Mouse (Mus musculus) forebrain, embryonic 13.5 days (tissue): Measurements from ENCODE around the gene Arhgef19. TPM values are rescaled to one million over a fixed set of nuclear protein-coding genes. Genes with fewer than 3 reads are reported as not detected.
A peak's percentile ranks its signal among the peaks of the same experiment; 100 is the strongest.

ENCODE experiments used
- ATAC-seq: fragments of 200-750 bp; cut with Nextera tagmentation; 2 replicates; pipeline ENCODE4 v1.8.0; 2017
- H3K27ac ChIP-seq: fragments of 300-500 bp; sonication (generic); 2 replicates; pipeline ENCODE4 v1.5.1; 2015; ENCODE audit warnings: inconsistent platforms, mild to moderate bottlenecking, moderate library complexity
- H3K27me3 ChIP-seq: fragments of 300-500 bp; sonication (generic); 2 replicates; pipeline ENCODE4 v1.6.1; 2015; ENCODE audit warnings: mild to moderate bottlenecking, inconsistent platforms
- H3K36me3 ChIP-seq: fragments of 300-500 bp; sonication (generic); 2 replicates; pipeline ENCODE4 v1.6.1; 2015; ENCODE audit warnings: mild to moderate bottlenecking, inconsistent platforms; ENCODE audit not compliant: poor library complexity, severe bottlenecking
- H3K4me1 ChIP-seq: fragments of 300-500 bp; sonication (generic); 2 replicates; pipeline ENCODE4 v1.6.1; 2015; ENCODE audit warnings: inconsistent platforms
- H3K4me2 ChIP-seq: fragments of 300-500 bp; sonication (generic); 2 replicates; pipeline ENCODE4 v1.6.1; 2015; ENCODE audit warnings: inconsistent platforms, mild to moderate bottlenecking, moderate library complexity
- H3K4me3 ChIP-seq: fragments of 300-500 bp; sonication (generic); 2 replicates; pipeline ENCODE4 v1.5.1; 2015; ENCODE audit warnings: mild to moderate bottlenecking, inconsistent platforms
- H3K9ac ChIP-seq: fragments of 300-500 bp; sonication (generic); 2 replicates; pipeline ENCODE4 v1.6.1; 2015; ENCODE audit warnings: mild to moderate bottlenecking, inconsistent platforms
- H3K9me3 ChIP-seq: fragments of 300-500 bp; sonication (generic); replicated peaks from 2 replicates; pipeline ENCODE4 v1.6.1; 2016; ENCODE audit warnings: inconsistent platforms
- WGBS: fragments of 180-500 bp; shearing (Covaris S2); methylation state at CpG from one replicate; pipeline ENCODE4 v1.1.7; 2015; 5-methylcytosine and 5-hydroxymethylcytosine counted together
- polyA plus RNA-seq: library from polyadenylated mRNA; unstranded; fragments of >200 nt; fragmentation: Nextera tagmentation; extraction: Ambion mirVana; gene quantifications from 2 replicates; pipeline ENCODE4 v1.2.1, GENCODE M21; 2015

The Arhgef19 gene
- polyA plus RNA-seq, 1 experiment from 2014 or later: 1.2 TPM

DNA sequence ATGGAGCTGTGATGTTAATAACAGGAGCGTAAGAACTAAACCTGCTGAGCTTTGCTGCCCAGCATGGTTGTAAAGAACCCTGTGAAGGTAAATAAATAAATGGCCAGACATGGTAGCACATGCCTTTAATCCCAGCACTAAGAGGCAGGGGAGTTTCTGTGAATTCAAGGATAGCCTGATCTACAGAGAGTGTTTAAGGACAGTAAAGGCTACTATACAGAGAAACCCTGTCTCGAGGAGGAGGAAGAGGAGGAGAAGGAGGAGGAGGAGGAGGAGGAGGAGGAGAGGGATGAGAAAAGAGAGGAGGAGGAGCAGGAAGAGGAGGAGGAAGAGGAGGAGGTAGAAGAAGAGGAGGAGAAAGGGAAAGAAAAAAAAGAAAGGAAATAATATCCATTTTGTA lies 26.0 kb upstream of the Arhgef19 start:
- H3K9ac ChIP-seq: peak overlapping the region; percentile 71; the same call in 1 of the 2 replicates
- no peaks in the 10 kb centered on the region for H3K36me3 ChIP-seq
- no peaks in the 10 kb centered on the region for H3K27me3 ChIP-seq
- H3K9me3 ChIP-seq: no peaks in the 10 kb centered on the region
- H3K4me1 ChIP-seq: peaks cover 16% of the 10 kb centered on the region
- WGBS: 26% methylated on average over 2 of the region's 2 CpGs
- ATAC-seq: peak; percentile 23; the same call in 1 of the 2 replicates
- peak overlapping the region; percentile 55 for H3K27ac ChIP-seq
- peak overlapping the region; percentile 75 for H3K4me2 ChIP-seq
- peak overlapping the region; percentile 58 for H3K4me3 ChIP-seq

DNA sequence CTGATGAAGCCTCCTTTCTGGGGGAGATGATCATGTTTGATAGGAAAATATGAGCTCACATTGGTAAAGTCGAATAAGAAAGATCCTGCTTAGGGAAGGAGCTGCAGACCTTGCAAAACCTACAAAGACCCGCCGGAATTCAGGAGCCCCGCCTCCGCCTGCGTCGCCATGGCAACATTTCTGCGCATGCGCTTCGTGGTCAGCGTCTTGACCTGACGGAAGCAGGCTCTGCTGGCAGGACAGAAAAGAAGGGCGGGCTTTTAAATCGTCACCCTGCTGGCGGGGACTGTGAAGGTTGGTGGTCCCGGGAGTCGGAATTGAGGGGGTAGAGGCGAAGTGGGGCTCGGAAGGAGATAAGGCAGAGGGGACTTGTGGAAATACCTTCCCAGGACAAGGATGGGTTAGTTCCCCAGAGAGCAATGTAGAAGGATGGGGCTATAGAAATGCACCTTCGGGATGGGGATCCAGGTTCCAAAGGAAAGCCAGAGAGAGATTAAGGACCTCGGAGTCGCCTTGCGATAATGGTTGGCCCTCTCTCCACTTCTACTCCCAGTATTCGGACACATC lies 25.4 kb upstream of the Arhgef19 start, which contains the start of gene Rsg1:
Gene Rsg1, plus strand, starts transcription at position 187 of the 567 bp plus-strand sequence.
- peak; percentile 88 for ATAC-seq
- H3K36me3 ChIP-seq: no peaks in the 10 kb centered on the region
- peak within 1 kb of the TSS; percentile 71 for H3K9ac ChIP-seq
- H3K9me3 ChIP-seq: no peaks in the 10 kb centered on the region
- H3K4me1 ChIP-seq: peaks cover 16% of the 10 kb centered on the region
- H3K4me3 ChIP-seq: peak within 1 kb of the TSS; percentile 58
- no peaks in the 10 kb centered on the region for H3K27me3 ChIP-seq
- H3K4me2 ChIP-seq: peak within 1 kb of the TSS; percentile 75
- WGBS: under 1% methylated on average over 24 of the region's 24 CpGs
- H3K27ac ChIP-seq: peak within 1 kb of the TSS; percentile 55

DNA sequence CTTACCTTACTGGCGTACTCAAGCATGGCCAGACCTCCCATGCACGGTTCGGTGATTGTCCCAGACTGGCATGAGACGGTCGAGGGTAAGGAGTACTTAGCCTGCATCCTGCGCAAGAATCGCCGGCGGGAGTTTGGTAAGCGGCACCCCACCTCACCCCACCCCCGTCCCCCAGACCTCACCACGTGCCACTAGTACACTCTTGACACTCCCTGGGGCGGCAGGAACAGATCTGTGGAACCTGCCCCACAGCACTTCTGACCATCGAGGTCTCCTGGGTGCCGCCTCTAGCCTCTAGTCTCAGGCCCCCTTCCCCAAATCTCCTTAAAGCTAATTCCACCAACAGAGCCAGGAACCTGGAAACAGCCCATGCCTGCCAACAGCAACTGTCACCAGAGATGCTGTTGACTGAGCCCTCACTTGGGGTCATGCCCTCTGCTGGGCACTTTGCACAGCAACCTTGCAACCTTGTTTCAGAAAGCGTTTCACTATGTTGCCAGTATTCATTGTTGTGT lies 24.9 kb upstream of the Arhgef19 start:
- Histone ChIP-seq H3K9ac (peak overlapping the region; percentile 71), H3K4me2 (peak overlapping the region; percentile 75), H3K4me3 (peak overlapping the region; percentile 58), H3K4me1 (peaks cover 16% of the 10 kb centered on the region), H3K36me3 (no peaks in the 10 kb centered on the region), H3K9me3 (no peaks in the 10 kb centered on the region), H3K27me3 (no peaks in the 10 kb centered on the region), H3K27ac (no peak overlapping the region)
- ATAC-seq: peak; percentile 60
- whole genome bisulfite sequencing: 1% methylated on average over 16 of the region's 16 CpGs

DNA sequence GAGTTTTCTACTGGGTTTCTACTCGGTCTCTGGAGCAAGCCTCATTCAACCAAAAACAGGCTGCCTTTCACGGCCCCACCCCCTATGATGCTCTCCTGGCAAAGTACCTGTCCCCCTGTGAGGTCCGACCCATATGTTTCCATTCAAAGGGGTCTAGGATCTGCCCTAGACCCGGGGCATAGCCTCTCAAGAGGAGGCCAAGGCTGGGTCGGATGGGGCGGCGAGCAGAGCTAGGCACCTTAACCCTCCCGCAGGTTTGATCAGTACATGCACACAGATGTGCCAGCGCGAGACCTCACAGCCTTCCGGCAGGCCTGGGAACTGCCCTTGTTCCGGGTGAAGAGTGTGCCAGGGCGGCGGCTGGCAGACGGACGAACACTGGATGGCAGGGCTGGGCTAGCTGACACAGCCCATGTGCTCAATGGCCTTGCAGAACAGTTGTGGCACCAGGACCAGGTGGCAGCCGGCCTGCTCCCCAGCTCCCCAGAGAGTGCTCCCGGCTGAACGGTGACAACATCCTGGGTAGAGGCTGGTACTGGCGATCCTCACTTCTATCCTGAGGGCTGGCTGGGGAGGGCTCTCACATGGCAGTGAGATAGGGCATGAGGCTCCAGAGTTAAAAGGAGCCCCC lies 19.6 kb upstream of the Arhgef19 start:
- no peak overlapping the region for H3K4me2 ChIP-seq
- no peak overlapping the region for H3K27ac ChIP-seq
- H3K4me3 ChIP-seq: no peak overlapping the region
- whole genome bisulfite sequencing: 92% methylated on average over 20 of the region's 20 CpGs
- peaks cover 12% of the 10 kb centered on the region for H3K36me3 ChIP-seq
- peaks cover 2% of the 10 kb centered on the region for H3K4me1 ChIP-seq
- H3K27me3 ChIP-seq: no peaks in the 10 kb centered on the region
- no peaks in the 10 kb centered on the region for H3K9me3 ChIP-seq
- ATAC-seq: no peak
- H3K9ac ChIP-seq: no peak overlapping the region

DNA sequence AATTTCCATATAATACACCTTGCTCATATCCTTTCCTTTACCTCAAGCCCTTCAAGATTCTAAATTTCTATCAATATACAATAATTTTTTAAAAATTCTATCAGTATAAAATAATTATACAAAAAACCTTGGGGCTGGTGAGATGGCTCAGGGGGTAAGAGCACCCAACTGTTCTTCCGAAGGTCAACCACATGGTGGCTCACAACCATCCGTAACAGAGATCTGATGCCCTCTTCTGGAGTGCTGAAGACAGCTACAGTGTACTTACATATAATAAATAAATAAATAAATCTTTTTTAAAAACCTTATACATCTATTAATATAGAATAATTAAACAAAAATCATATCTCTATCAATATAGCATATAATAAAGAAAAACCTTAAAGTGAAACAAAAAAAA lies 17.5 kb upstream of the Arhgef19 start:
- no peaks in the 10 kb centered on the region for H3K27me3 ChIP-seq
- H3K9me3 ChIP-seq: no peaks in the 10 kb centered on the region
- no peak overlapping the region for H3K27ac ChIP-seq
- ATAC-seq: no peak
- no peak overlapping the region for H3K9ac ChIP-seq
- no peaks in the 10 kb centered on the region for H3K4me1 ChIP-seq
- H3K36me3 ChIP-seq: peaks cover 12% of the 10 kb centered on the region
- WGBS: 87% methylated on average over 2 of the region's 2 CpGs
- no peak overlapping the region for H3K4me2 ChIP-seq
- H3K4me3 ChIP-seq: no peak overlapping the region

DNA sequence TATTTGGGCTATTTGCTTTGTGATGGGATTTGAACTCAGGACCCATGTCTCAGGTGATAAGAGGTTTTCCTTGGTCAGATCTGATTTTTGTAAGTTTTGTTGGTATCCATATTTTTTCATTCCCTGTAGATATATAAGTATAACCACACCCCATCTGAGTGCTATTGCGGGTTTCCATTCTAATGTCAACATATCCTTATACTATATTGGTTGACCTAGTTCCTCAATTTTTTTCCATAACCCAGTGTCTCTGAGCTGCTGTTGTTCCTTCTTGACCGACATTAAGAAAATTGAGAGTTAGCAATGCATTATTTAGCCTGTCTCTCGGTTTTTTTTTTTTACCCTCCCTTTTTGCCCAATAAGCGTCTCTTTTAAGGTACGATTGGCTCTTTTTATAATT lies 16.5 kb upstream of the Arhgef19 start:
- ATAC-seq: no peak

DNA sequence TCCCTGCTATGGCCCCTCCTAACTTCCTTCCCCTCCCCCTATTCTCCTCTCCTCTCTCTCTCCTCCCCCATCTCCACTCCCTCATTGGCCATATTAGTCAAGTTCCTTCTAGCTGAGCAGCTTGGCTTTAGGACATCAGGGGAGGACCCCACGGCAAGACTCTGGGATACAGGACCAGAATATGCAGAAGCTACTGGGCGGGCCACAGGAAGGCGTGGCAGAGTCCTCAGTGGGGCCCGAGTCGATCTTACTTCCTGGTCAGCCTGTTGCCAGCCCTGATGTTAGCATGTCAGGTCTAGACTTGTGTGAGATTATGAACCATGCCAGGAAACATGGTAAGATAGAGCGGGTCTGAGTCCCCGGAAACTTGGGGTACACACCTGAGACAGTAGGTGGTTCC lies 10.6 kb upstream of the Arhgef19 start:
- Histone ChIP-seq H3K9me3 (no peaks in the 10 kb centered on the region), H3K27me3 (no peaks in the 10 kb centered on the region), H3K36me3 (no peaks in the 10 kb centered on the region), H3K9ac (no peak overlapping the region), H3K4me2 (no peak overlapping the region), H3K4me3 (no peak overlapping the region), H3K4me1 (no peaks in the 10 kb centered on the region), H3K27ac (no peak overlapping the region)
- no peak for ATAC-seq
- 90% methylated on average over 7 of the region's 7 CpGs for whole genome bisulfite sequencing

More for the DNA sequence above, 16.5 kb upstream of the Arhgef19 start:
- Histone ChIP-seq H3K36me3 (peaks cover 12% of the 10 kb centered on the region), H3K27ac (no peak overlapping the region), H3K27me3 (no peaks in the 10 kb centered on the region), H3K4me3 (no peak overlapping the region), H3K9ac (no peak overlapping the region), H3K9me3 (no peaks in the 10 kb centered on the region), H3K4me1 (no peaks in the 10 kb centered on the region), H3K4me2 (no peak overlapping the region)
- WGBS: 92% methylated on average over 5 of the region's 5 CpGs

DNA sequence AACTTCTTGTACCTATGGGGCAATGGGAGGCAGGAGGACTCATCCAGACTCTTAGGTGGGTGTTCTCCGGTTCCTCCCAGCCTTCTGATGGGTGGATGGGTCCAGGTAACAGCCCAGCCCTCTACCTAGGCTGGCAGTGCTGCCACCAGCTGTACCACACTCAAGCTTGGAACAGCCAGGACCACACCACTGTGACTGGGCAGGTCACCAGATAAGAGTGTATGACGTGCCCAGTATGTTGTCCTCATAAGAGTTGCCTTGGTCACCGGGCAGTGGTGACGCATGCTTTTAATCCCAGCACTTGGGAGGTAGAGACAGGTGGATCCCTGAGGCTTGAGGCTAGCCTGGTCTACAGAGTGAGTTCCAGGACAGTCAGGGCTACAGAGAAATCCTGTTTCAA lies 6.1 kb upstream of the Arhgef19 start:
- Histone ChIP-seq H3K27me3 (peaks cover 20% of the 10 kb centered on the region), H3K36me3 (no peaks in the 10 kb centered on the region), H3K4me3 (no peak overlapping the region), H3K4me1 (no peaks in the 10 kb centered on the region), H3K9ac (no peak overlapping the region), H3K4me2 (no peak overlapping the region), H3K27ac (no peak overlapping the region), H3K9me3 (no peaks in the 10 kb centered on the region)
- no peak for ATAC-seq
- WGBS: 91% methylated on average over 4 of the region's 4 CpGs

DNA sequence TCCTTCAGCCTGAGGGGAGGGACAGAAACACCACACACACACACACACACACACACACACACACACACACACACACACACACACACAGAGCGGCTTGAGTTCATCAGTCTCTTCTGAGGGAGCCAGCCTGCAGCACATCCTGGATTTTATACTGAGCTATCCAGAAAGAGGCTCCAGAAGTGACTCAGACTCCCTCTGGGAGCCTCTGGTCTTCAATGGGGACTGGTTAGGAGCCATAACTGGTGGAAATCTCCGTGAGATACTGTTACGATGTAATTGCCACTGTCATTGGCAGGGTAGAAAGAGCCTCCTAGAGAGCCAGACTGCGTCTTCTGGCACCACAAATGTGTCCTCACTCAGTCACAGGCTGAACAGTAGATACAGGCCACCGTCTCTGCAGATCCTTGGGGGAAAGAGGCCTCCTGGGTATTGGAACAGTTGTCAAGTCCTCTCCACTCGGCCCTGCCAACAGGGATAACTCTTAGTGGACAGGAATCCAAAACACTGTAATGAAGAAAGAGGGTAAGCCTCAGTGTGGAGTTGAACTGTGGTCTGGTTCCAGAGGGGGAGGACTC lies 3.7 kb upstream of the Arhgef19 start:
- Histone ChIP-seq H3K9me3 (no peaks in the 10 kb centered on the region), H3K27ac (no peak overlapping the region), H3K4me3 (no peak overlapping the region), H3K4me2 (no peak overlapping the region), H3K9ac (no peak overlapping the region), H3K27me3 (peaks cover 45% of the 10 kb centered on the region), H3K4me1 (peaks cover 19% of the 10 kb centered on the region), H3K36me3 (no peaks in the 10 kb centered on the region)
- no peak for ATAC-seq
- 79% methylated on average over 6 of the region's 6 CpGs for WGBS

DNA sequence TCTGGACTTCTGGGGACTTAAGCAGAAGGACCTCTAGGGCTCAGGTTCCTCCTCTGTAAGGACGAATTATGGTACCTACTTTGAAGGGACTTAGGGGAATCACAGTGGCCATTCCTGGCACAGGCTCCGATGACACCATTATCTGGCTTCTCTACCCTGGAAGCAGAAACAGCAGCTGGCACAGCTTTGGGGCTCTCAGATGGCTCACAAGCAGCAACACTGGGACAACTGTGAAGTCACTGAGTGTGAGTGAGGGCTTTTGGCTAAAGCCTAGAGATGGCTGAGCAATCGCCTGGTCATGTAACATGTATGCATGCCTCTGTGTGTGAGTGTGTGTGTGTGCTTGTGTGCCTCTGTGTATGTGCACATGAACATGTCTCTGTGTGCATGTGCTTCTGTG lies 2.4 kb upstream of the Arhgef19 start:
- Histone ChIP-seq H3K9me3 (no peaks in the 10 kb centered on the region), H3K27ac (no peak overlapping the region), H3K4me1 (peaks cover 23% of the 10 kb centered on the region), H3K36me3 (no peaks in the 10 kb centered on the region), H3K4me2 (no peak overlapping the region), H3K4me3 (no peak overlapping the region), H3K27me3 (peaks cover 57% of the 10 kb centered on the region), H3K9ac (no peak overlapping the region)
- WGBS: 75% methylated on average over 3 of the region's 3 CpGs
- no peak for ATAC-seq

DNA sequence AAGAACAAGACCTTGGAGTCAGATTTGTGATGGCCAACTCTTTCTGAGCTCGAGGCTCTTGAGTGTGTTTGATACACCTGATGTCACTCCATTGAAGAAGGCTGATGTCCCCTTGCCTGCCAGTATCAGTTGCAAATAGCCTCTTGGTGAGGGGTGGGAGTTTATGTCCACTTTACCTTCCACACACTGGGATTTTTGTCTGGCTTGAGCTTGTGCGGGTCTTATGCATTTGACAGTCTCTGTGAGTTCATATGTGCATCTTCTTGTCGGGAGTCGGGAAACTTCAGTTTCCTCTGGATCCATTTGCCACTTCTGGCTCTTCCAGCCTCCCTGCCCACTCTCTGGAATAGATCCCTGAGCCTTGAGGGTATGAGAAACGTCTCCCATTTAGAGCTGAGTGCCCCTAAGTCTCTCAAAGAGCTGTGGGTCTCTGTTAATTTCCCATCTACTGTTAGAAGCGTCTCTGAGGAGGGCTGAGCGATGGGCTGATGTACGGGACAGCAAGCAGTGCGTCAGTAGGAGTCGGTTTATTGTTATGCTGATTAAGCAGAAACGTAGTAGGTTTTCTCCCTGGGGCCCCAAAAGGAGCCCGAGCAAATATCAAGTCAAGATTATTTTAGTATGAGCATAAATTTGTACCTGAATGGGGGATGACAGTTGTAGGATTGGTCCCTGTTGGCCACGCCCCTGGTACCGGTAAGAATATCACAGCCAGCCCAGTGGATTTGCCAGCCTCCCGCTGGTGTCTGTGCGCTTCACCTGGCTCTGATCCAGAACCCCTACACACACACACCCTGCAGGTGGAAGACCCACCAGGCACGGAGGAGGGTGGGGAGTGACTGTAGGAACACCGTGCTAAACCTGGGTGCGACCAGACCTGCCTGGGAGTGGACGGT lies 559 bp upstream of the Arhgef19 start:
- peaks cover 75% of the 10 kb centered on the region for H3K27me3 ChIP-seq
- WGBS: 3% methylated on average over 20 of the region's 20 CpGs

More for the DNA sequence above, 559 bp upstream of the Arhgef19 start:
- peak overlapping the region; percentile 55; the same call in 1 of the 2 replicates for H3K9ac ChIP-seq
- peaks cover 36% of the 10 kb centered on the region for H3K4me1 ChIP-seq
- peak overlapping the region; percentile 36 for H3K4me3 ChIP-seq
- no peak overlapping the region for H3K27ac ChIP-seq
- H3K9me3 ChIP-seq: no peaks in the 10 kb centered on the region
- H3K4me2 ChIP-seq: peak overlapping the region; percentile 64
- H3K36me3 ChIP-seq: no peaks in the 10 kb centered on the region
- no peak for ATAC-seq
